Mouse (Mus musculus) E14TG2a.4 (cell line): ENCODE measurements around the gene Timp2.
"Not testable (repeated sequence)": the region's sequence is repeated elsewhere in the genome, so short reads cannot be mapped to it uniquely, and the experiment has no call there.

Experiments used
- H3K27me3 ChIP-seq: 2 replicates; pipeline ENCODE4 v1.6.1; 2014; ENCODE audit warnings: low read length, control low read depth; ENCODE audit not compliant: insufficient read depth
- H3K36me3 ChIP-seq: 2 replicates; pipeline ENCODE4 v1.6.1; 2014; ENCODE audit warnings: low read length, control low read depth; ENCODE audit not compliant: insufficient read depth
- H3K4me1 ChIP-seq: replicated peaks from 2 replicates; pipeline ENCODE4 v1.6.1; 2014; ENCODE audit warnings: low read depth, low read length, control low read depth
- H3K4me3 ChIP-seq: replicated peaks from 2 replicates; pipeline ENCODE4 v1.5.1; 2014; ENCODE audit warnings: mild to moderate bottlenecking, low read length
- H3K9me3 ChIP-seq: 2 replicates; pipeline ENCODE4 v1.6.1; 2014; ENCODE audit warnings: low read length, control low read depth
- CTCF ChIP-seq: conservative IDR thresholded peaks from 2 replicates; pipeline ENCODE4 v1.5.1; 2014; ENCODE audit warnings: low read length
- NANOG ChIP-seq: IDR thresholded peaks from 2 replicates; pipeline ENCODE4 v1.6.1; 2014; ENCODE audit warnings: borderline replicate concordance, low read length, mixed read lengths
- POU5F1 ChIP-seq: IDR thresholded peaks from 2 replicates; pipeline ENCODE4 v1.6.1; 2014; ENCODE audit warnings: low read length, borderline replicate concordance

Gene Timp2

DNA sequence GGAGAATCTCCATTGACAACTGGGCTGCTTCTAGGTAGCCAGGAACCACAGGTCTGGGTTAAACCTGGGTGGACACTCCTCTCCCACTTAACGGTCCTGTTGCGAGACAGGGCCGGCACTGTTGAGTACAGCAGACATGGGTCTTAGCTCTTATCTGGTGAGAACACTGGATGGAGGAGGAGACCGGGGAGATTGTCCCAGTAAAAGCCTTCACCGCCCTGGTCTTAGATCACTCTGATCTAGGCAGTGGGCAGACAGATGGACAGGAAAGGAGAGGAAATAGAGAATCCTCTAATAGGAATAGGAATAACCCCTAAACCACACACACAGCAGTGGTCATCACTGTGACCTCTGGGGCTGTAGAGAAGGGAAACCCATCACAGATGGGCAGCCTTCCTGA is 31.6 kb downstream of the Timp2 start:
- Histone ChIP-seq H3K4me3 (no peak overlapping the region), H3K9me3 (no peaks in the 10 kb centered on the region), H3K36me3 (no peaks in the 10 kb centered on the region), H3K27me3 (no peaks in the 10 kb centered on the region), H3K4me1 (peaks cover 32% of the 10 kb centered on the region)
- TF ChIP-seq CTCF (no peak), POU5F1 (no peak), NANOG (no peak)

DNA sequence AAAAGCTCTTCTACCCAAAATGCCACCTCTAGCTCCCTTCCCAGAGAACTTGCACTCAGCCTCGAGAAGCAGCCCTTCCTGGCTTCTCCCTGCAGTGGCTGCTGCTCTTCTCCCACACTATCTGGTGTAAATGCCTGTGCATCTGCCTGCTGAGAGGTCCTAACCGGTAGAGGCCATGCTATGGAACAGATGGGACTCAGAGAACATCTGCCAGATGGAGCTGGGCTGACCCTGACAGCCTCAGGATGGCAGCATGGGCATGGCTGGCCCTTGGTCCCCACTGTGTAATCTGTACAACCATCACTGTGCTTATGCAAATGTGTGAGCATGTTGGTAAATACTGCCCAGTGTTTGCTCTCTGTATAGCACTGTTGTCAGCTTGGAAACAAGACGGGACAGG is 32.9 kb downstream of the Timp2 start:
- H3K4me3 ChIP-seq: no peak overlapping the region
- no peaks in the 10 kb centered on the region for H3K27me3 ChIP-seq
- H3K4me1 ChIP-seq: peaks cover 33% of the 10 kb centered on the region
- TF ChIP-seq CTCF: no peak
- no peaks in the 10 kb centered on the region for H3K36me3 ChIP-seq
- H3K9me3 ChIP-seq: no peaks in the 10 kb centered on the region

DNA sequence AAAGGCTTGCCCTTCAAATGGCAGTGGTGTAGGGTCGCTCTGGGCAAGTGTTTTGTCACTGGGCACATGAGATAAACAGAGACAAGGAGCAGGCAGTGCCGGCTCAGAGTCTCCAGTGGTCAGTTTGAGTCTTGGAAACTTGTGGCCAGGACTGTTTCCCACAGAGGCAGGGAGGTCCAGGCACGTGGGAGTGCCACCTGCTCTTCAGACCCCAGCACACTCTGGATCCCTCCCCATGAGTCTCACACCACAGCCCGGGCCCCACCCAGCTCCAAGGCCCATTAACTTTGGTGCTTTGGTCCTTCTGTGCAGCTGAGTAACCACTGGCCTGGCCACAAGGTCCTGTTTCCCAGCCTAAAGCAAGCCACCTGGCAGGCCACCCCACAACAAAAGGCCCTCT is 33.6 kb downstream of the Timp2 start:
- TF ChIP-seq POU5F1 (no peak), NANOG (no peak)
- peaks cover 32% of the 10 kb centered on the region for H3K4me1 ChIP-seq
- H3K27me3 ChIP-seq: no peaks in the 10 kb centered on the region
- no peaks in the 10 kb centered on the region for H3K9me3 ChIP-seq
- no peak overlapping the region for H3K4me3 ChIP-seq
- H3K36me3 ChIP-seq: no peaks in the 10 kb centered on the region

DNA sequence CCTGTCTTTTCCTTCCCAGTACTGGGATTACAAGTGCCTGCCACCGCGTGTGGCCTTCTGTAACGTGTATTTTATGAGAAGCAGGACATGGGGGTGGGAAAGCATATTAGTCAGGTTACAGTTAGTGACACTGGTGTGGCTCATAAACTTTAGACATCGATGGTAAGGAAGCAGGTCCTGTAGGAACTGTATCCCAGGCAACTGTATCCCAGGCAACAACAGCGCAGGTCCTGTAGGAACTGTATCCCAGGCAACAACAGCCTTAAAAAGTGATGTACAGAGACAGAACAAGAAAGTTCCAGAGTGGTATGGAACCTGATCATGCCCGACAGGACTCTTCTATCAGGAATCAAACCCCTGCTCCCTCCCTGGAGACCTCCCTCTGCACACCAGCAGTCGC is 34.0 kb downstream of the Timp2 start:
- no peaks in the 10 kb centered on the region for H3K27me3 ChIP-seq
- H3K4me3 ChIP-seq: no peak overlapping the region
- H3K4me1 ChIP-seq: peaks cover 29% of the 10 kb centered on the region
- no peaks in the 10 kb centered on the region for H3K9me3 ChIP-seq
- TF ChIP-seq POU5F1: no peak
- H3K36me3 ChIP-seq: no peaks in the 10 kb centered on the region

DNA sequence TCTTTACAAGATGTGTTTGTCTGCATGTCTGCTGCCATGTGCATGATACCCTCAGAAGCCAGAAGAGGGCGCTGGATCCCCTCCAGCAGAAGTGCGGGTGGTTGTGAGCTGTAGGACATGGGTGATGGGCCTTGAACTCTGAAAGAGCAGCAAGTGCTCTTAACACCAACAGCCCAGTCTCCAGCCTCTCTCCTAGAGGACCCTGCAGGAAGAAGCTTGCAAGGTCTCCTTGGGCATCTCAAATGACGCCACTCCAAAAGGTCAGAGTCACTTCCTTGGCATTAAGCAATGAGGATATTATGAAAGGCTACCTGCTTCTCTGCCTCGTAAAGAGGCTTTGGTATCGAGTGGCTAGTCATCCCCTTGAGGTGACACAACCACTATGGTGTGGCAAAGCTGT is 36.9 kb downstream of the Timp2 start:
- no peak overlapping the region for H3K4me3 ChIP-seq
- H3K9me3 ChIP-seq: no peaks in the 10 kb centered on the region
- H3K27me3 ChIP-seq: no peaks in the 10 kb centered on the region
- TF ChIP-seq CTCF (peak; percentile 86), NANOG (no peak), POU5F1 (no peak)
- no peaks in the 10 kb centered on the region for H3K36me3 ChIP-seq
- peaks cover 24% of the 10 kb centered on the region for H3K4me1 ChIP-seq

DNA sequence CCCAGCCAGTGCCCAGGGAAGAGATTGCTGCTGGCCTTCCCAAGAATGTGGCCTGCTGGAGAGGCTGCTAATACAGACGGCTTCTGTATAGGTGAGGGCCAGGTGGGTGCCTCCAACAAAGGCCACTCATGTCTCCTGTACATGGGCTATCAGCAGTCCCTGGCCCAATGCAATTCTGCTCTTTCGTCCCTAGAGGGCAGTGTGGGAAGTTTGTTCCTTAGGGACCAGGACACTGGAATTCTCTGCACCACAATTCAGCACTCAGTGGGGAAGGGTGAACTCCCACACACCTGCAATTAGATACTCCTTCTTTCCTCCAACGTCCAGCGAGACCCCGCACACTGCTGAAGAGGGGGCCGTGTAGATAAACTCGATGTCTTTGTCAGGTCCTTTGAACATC is 38.4 kb downstream of the Timp2 start:
- Histone ChIP-seq H3K9me3 (no peaks in the 10 kb centered on the region), H3K4me3 (no peak overlapping the region; the same call in 1 of the 2 replicates), H3K36me3 (no peaks in the 10 kb centered on the region), H3K4me1 (peaks cover 28% of the 10 kb centered on the region), H3K27me3 (no peaks in the 10 kb centered on the region)
- peak; percentile 99 for TF ChIP-seq CTCF
- no peak for TF ChIP-seq POU5F1

DNA sequence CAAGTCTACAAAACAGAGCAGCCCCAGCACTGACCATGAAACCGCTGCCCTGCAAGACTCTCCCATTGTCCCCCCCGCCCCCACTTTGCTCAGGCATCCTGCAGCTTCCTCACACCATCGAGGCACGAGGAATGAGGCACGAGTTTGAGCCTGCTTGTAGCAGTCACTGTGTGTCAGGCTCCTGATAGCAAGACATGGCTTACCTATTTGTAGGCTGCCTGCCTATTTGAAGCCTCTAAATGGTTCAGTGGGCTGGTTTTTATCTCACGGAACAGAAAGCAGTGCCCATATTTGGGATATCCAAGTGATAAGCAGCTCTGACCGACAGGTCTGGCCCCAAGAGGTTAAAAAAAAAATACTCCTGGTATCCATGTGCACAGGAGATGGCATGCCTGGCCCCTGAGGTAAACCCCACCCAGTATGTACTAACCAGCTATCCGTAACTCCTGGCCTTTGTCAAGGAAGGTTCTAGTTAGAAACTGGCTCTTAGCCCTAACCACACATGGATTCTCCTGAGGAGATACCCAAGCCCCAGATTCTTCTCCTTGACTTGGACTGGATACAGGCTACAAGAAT is 39.2 kb downstream of the Timp2 start:
- H3K4me1 ChIP-seq: peaks cover 34% of the 10 kb centered on the region
- no peaks in the 10 kb centered on the region for H3K36me3 ChIP-seq
- no peaks in the 10 kb centered on the region for H3K9me3 ChIP-seq
- no peaks in the 10 kb centered on the region for H3K27me3 ChIP-seq
- H3K4me3 ChIP-seq: no peak overlapping the region
- TF ChIP-seq CTCF (no peak), POU5F1 (no peak)

DNA sequence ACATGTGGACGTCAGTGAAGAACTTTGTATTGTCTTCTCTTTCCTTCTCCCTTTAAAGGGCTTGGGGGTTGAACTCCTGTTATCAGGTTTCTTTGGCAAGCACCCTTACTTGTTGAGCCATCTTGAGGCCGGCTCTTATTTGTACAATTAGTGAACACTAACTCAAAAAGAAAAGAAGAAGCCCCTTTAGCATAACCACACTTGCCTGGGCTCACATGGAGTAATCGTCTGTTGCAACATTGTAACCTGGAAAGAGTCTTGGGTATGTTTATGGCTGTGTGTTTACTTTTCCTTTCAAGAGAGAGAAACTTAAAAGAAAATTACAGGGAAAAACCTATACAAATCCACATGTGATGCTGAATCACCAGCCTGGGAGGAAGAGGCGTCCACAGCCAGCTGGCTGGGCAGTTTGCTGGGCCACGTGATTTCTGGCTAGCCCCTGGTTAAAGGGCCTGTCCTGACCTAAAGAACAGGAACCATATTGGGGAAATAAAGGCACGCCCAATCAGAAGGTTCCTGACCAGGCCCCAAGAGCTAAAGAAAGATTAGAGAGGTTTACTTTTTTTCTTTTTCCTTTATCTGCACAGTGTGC is 43.3 kb downstream of the Timp2 start:
- Histone ChIP-seq H3K4me3 (no peak overlapping the region), H3K4me1 (peaks cover 45% of the 10 kb centered on the region), H3K9me3 (no peaks in the 10 kb centered on the region), H3K36me3 (peaks cover 10% of the 10 kb centered on the region; the same call in 1 of the 2 replicates), H3K27me3 (no peaks in the 10 kb centered on the region)
- no peak for TF ChIP-seq NANOG
- TF ChIP-seq CTCF: no peak
- TF ChIP-seq POU5F1: no peak

DNA sequence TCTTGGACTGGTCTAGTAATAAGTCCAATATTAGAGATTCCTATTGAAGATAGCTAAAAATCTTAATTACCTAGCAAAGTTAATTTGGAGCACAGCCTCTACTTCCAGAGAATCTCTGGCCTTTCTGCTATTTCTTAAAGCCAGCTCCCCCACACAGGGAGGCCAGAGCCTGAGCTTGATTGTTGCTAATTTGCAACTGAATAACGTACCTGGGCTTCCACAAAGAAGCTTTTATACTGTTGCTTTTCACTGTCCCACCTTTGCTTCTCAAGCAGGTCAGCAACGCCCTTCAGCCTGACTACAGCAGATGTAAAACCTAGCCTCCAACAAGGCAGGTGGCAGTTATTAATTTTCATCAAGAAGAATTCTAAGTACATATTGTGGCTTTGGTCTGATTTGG is 47.6 kb downstream of the Timp2 start:
- H3K27me3 ChIP-seq, H3K36me3 ChIP-seq, H3K9me3 ChIP-seq: not testable (repeated sequence)
- TF ChIP-seq POU5F1 (peak; percentile 38; the same call in 1 of the 2 replicates), NANOG (peak; percentile 86)
- peak overlapping the region; percentile 41; the same call in 1 of the 2 replicates for H3K4me3 ChIP-seq
- H3K4me1 ChIP-seq: peaks cover 64% of the 10 kb centered on the region
